Mouse (Mus musculus): Measurements from ENCODE around the gene Gm6676.
"Not testable (repeated sequence)": the region's sequence is repeated elsewhere in the genome, so short reads cannot be mapped to it uniquely, and the experiment has no call there.

Gene Gm6676

GRCm38 (mm10) chr14:7125312-7125711, at the start of gene Gm6676:
Gene Gm6676 (minus strand): TSS chr14:7125412.
- DNase-seq (ENCODE audit: low spot score) = not testable (repeated sequence)

GRCm38 (mm10) chr14:7174483-7174971, 49.3 kb upstream of the Gm6676 start, which contains the start of gene Gm3512:
Gene Gm3512 (minus strand): TSS chr14:7174533.
- not testable (repeated sequence) for DNase-seq (ENCODE audit: low spot score)

DNA sequence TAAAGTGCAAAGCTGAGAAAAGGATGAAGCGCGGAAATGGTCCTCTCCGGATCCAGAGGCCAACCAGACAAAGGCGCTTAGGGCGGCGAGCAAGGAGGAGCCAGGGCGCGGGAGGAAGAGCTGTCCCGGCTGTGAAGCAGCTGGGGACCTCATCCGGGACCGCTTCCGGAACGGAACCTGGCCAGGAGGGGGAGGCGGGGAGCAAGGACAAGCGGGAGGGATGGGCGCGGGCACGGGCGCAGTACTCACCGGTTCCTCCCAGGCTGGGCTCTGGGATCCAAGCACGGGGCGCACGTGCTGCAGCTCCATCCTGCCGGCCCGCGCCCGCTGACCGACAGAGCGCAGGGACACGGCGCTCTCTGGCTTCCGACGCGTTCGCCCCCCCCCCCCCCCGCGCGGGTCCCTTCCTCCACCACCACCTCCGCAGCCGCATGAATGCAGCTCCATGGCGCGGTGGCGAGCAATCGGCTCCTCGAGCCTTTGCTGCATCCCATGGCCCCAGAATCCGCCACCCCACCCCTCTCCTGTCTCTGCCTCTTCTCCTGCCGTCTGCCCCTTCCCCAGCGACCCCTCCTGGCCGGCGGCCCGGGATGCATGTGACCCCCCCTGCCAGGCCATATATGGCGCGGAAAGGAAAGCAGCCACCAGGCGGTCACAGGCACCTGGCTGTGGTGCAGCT, 19.9 kb downstream of the Gm6676 start:
- DNase-seq (ENCODE audit: low spot score) = peak; percentile 30

DNA sequence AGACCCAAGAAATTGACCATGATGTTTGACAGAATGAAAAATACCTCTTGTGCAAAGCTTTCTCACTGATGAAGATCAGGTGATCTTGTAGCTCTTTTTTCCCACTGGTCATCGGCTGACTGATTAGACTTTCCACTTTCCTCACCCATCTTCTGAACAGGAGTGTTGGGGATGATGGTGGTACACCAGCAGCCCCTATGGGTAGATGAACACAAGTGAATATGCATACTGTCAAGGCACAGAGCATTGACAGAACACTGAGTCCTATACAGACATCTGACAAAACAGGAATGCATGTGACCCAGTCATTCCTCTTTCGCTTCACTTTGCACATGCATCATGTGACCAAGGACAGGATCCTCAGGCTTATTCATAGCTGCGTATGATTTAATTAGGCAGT, 24.7 kb downstream of the Gm6676 start, which contains the start of gene Gm3696:
Gene Gm3696 (minus strand): TSS at position 101 of the 400 bp plus-strand sequence.
- not testable (repeated sequence) for DNase-seq (ENCODE audit: low spot score)

All from embryo, embryonic 10.5 days (tissue).